Mouse (Mus musculus) right cerebral cortex, postnatal 25 days (tissue): ENCODE data around the gene Myo1d.

Experiments used
- DNase-seq: peaks from one replicate; pipeline ENCODE4 v3.0.0; 2022

The Myo1d gene

DNA sequence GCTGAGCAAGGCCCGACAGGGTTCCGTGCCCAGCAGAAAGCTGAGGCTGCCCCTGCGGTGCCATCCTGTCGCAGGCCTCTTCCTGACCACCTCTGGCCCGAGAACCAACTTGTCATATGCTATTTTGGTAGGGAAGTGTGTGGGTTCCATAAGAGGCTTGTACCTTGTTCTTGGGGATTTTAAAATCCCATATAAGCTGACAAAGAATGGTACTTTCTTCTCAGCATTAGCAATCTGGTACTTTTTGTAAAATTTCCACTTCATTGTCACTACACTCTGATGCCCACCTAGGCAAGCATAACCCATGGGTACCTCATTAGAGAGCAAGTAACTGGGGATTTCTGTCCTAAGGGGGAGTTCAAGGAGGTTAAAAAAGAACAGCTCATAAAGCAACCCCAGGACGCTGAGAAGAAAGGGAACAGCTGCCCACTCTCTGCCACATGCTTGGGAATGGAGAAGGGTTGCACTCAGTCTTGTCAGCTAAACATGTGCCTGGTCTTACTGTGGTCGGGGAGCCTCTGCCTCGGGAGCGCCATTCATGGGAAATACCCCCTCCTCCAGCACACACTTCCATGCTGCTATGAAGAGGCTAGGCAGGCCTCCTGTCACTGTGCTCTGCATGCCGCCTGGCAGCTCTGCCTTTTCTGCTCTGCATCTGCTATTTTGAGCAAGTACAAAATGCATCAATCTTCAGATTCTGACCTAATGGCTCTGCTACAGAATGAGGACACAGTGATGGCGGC is 281.3 kb downstream of the Myo1d start:
- DNase-seq, result no peak

DNA sequence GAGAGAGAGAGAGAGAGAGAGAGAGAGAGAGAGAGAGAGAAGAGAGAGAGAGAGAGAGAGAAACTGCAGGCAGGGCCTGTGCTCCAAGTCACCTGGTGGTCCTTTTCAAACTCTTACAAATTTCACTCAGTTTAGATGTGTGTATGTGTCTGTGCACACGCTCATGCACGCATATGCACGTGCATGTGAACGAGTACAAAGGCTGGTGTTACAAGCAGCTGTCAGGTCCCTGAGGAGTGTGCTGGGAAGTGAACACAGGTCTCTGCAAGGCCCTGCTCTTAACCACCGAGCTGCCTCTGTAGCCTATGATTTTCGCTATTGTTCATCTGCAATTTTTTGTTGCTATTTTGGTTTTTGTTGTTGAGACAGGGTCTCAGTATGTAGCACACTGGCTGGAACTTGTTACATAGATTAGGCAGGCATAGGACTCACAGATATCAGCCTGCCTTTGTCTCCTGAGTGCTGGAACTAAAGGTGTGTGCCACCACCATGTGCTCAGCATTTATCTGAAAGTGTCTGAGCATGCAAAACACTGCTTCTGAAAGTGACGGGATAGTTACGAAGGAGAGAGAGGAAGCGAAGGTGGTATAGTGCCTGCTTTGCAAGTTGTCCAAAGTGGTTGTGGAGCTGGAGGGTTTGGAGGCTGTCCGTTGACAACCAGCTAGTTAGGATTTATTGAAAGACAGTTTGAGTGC is 282.5 kb downstream of the Myo1d start:
- no peak for DNase-seq

DNA sequence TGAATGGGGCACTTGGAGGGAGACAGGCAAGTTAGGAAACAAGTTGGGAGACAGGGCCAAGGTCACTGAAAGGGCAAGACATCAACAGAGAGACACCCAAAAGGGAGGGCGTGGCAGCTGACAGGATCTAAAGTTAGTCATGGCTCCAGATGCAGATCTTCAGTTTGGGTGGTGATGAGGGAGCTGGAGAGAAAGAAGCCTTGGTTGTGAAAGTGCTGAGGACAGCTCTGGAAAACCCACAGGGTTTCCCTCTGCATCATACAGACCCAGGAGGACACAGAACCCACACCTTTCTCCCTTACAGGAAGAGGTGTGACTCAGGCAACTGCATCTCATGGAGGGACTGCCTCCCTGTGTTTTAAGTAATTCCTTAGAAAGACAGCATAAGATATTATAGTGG is 283.2 kb downstream of the Myo1d start:
- peak; percentile 4 for DNase-seq

DNA sequence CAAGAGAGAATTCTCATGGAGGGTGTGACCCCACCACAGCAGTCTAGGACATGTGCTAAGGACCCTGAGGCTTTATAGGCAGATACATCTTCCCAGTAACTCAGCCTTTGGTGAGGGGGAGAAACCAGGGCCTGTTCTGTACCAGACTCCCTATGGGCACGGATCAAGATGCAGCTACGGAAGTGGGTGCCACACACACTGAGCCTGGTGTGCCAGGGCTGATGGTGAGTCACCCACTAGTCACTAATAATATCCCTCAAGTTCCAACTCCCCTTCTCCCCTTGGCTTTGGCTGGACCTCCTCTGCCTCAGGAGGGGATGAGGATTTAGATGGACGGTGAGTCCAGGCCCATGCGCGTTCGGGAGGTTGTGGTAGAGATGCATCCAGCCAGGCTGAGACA is 283.9 kb downstream of the Myo1d start:
- DNase-seq, result peak; percentile 10

DNA sequence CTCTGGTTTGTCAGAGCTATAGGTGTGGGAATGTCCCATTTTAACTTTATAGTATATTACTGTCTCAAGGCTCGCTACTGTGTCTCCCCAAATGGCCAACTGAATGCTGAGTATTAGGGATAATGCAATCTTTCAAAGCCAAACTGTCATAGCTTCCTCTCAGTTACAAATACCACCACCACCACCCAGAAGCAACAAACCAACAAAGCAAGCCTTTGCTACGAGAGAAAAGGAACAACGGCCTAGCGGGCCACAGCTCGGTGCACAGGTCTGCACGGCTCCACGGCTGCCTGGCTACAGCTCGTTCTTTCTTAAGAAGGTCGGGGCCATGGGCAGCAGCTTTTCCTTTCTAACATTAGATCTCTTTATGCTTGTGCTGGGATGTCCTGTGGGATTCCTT is 285.0 kb downstream of the Myo1d start:
- no peak for DNase-seq

DNA sequence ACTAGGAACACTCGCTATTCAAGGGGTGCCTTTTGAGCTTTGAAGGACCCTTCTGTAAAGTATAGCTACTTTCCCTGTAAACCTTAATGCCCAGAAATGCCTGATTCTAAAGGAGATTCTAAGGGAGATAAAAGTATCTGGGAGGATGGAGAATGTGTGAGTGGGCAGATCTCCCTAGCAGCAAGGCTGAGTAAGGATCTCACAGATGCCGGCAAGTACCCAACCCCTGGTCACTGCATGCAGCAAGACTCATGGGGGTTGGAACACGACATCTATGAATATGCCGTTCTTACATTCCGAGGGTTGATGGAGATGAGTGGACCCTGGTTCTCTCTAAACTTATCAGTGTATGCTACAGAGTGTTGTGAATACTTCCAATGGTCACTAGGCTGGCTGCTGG is 286.6 kb downstream of the Myo1d start:
- DNase-seq, result no peak

DNA sequence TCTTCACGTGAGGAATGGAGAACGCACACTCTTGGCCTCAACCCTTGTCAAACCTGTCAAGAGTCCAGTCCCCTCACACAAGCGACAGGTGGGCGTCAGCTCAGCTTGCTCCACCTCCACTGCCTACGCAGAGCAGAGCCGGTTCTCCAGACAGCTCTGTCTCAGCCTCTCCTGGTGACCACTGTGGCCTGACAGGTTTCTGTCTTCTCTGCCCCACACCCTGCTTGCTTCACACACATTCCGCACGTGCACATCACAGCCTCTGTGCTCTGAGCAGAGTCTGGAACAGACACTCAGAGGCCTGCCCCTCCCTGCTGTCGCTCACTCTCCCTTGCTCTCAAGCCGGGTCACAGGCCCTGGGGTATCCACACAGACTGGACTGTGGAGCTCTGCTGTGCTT is 289.0 kb downstream of the Myo1d start:
- DNase-seq, result no peak

DNA sequence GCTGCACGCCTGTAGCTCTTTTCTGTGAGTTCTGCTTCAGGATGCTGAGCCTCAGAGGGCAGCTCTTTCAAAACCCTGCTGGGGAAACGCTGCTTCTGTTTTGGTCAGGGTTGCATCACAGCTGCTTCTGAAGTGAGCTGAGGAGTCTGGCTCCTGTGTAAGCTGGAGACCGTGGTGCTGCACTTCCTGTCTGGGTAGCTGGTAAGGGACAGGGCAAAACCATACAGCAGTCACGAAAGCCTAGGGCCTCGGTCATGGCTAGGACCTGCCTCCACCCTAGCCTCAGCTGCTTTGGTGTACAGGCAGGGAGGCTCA is 290.0 kb downstream of the Myo1d start:
- no peak for DNase-seq

DNA sequence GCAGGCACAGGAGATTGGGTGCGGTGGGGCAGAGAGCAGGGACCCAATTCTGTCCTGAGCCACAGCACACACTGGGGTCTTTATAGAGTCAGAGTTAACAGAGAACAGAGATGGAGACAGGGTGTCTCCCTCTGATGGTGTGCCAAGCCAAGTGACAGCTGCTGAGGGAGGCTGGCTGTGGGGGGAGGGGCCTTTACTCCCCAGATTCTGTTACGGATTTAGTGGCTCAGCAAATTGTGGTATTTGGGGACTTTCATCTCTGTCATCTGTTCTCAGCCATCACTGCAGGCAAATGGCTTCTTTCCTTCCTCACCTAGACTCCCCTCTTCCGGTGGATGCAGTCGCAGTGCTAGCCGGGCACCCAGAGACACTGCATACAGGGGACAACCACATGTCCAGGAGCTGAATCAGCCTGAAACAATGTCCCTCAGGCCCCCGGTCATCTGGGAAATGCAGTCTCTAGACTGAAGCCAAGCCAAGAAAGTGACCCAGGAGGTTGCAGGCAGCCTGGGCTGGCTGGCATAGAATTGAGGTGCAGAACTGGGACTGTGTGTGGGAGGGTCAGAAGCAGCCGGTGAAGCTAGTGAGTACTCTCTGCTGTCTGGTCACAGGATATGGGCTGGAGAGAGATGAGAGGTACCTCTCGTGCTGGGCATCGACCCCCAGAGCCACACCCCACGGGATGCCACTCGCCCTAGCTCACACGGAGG is 290.5 kb downstream of the Myo1d start:
- DNase-seq, result peak; percentile 52

DNA sequence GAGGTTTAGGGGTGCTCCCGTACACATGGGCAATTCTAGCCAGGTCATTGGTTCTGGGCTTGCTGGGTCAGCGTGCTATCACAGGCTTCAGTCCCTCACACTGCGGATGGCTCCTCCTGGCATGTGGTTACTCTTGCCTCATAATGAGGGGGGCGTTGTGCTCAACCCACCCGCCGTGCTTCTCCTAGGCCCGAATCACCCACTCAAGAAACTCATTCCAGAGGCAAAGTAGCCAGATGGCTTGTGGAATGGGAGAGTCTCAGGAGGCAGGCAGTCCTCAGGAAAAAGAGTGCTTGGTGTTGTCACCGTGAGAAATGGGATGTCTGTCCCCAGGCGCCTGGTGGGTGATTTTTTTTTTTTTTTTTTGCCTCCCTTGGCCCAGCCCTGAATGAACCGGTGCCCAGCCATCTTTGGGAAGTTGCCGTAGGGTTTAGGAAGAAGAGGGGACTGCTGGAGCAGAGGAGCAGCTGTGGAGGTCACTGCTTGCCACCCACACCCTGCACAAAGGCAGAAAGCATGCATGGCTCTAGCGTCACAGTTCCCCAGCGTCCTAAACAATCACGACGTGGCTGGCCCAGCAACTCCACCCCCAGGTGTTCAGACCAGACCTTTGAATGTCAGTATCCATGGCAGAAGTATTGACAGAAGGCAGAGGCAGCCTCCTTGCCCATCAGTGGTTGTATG is 291.8 kb downstream of the Myo1d start:
- peak; percentile 57 for DNase-seq

DNA sequence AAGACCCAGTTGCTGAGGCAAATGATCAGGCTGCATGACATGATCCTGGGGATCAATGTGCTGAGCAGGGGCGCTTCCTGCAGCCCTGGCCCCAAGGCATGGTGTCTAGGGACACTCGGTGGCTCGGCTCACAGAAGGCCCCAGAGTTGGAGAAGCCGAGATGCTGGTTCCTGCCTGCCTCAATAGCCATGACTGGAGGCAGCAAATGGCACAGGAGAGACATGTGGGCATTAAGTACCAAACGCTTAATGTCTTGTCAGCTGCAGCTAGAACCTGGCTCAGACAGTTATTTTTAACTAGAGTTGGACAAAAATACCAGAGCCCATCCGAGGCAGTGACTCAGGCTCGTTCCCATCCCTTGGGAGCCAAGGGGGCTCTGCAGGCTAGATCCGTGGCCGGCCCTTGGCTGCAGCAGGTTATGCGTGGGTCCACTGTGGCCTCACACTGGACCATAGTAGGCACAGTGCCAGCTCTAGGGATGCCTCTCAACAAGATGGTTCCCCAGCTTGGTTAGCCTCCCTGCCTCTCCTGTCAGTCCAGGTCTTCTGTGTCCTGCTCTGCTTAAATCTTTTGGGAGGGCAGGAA is 294.1 kb downstream of the Myo1d start:
- peak; percentile 42 for DNase-seq

DNA sequence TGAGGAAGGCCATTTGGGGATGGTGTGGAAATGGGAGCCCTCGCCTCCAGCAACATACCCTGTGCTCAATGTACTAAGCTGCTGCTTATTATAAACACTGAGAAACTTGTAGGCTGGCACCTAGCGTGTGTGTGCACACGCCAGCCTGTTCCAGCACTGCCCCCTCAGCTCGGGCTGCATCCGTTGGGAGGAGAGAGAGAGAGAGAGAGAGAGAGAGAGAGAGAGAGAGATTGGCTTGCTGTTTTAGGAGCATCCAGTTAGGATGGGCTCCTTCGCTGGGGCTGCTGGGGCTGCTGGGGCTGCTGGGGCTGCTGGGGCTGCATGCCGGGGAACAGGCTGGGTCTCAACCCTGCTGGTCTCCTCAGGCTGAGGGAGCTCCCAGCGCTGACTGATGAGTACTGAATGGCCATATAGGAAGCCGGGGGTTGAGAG is 294.7 kb downstream of the Myo1d start:
- peak; percentile 67 for DNase-seq

DNA sequence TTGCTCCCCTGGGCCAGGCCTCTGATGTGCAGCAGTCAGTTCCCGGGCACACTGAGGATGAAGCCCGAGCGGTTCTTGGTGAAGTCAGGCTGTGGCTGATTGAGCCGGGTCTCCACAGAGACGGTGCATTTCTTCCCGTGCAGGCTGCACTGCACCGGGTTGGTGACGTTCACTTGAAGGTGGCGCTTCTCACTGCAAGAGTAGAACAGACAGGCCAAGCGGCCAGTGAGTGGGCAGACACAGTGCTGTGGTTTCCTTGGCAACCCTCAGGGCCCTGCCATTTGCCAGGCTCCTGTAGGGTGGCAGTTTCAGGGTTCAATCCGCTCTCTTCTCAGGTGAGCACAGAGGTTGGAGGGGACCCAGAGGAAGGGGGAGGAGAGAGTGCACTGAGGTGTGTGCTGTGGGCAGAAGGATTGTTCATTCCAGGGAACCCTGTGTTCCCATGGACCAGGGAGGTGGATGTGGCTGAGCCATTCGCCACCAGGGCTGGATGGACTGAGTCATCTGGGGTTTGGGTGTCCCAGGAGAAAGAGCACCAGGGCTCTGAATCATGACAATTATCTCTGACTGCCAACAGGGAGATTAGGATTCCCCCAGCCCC is 295.5 kb downstream of the Myo1d start:
- DNase-seq, result peak; percentile 87

DNA sequence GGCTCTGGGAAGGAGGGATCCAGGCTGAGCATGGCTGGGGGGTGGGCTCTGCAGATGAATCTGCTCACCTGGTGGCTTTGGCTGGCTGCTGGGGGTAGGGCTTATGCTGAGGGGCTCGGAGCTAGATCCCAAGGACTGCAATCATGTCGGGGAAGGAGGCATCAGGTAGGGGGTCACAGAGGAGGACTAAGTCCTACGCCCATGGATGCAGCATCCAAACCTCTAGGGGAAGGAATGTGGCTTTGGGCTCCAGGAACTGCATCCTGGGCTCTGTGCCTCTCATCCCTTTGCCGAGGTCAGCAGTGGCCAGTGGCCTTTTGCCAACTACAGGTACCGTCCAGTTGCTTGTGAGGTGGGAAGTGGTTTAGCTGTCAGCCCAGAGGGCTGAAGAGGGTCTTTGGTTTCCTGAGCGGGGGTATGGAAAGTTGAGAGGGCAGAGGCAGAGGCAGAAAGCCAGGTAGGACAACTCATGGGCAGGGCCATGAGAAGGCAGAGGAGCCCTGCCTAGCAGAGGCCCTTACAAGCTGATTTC is 296.2 kb downstream of the Myo1d start:
- DNase-seq, result no peak

DNA sequence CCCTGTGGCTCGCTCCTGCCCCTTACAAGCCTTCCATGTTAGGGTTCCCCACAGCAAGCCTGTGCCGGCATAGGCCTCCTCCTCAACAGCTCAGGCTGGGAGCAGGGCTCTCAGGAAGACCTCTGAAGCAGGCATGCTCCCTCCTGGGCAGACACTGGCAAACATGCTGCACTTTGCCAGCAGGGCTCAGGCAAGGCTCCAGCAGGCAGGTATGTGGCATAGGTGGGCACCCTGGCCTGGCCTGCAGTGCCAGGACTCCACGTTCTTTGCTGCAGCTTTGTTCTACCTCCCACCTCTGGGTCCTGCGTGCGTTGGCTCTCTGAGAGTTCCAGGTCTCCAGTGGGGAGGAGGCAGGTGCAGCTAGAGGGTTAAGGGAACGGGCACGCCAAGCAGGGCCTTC is 296.9 kb downstream of the Myo1d start:
- DNase-seq, result peak; percentile 49

DNA sequence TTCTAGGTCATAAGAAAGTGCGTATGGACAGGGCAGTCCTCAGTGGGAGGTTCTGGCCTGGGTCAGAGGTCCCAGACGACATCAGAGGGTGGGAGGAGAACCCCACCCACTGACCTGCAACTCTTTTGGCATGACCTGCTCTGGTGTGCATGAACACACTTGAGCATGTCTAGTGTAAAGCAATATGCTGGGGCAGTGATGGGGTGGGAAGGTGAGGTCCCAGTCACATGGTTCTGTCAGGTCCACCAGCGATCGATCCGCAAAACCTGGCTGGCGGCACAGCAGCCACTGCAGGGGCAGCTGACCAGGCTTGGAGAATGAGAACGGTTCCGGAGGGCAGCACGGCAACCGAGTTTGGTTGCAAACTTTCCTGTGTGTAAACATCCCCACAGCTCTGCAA is 297.5 kb downstream of the Myo1d start:
- DNase-seq, result no peak

DNA sequence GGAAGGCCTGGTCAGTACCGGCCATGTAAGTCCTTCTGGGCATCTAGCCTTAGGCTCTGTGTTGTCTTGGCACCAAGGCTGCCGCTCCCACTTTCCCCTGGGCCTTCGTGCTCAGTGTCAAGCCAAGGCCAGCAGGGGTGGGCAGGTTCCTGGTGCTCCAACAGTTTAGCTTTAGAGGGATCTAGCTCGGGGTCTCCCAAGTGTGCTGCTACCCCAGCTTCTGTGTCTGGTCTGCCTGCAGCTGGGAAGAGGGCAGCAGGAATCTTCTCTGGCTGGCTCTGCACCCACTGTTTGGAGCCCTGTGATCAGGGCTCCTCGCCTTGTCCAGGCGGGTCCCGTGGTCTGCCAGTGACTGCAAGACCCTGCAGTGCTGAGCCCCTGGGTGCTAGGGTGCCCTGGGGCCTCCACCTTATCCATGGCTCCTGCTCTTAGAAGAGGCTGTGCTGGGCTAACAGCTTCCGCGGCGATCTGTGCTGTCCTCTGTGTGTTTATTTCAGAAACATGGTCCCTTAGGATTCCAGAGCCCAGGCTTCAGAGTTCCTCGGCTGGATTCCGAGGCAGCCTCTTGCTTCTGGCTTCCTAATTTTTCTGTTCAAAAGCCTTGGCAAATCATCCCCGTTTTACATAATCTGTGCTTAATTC is 298.3 kb downstream of the Myo1d start:
- DNase-seq, result peak; percentile 44

DNA sequence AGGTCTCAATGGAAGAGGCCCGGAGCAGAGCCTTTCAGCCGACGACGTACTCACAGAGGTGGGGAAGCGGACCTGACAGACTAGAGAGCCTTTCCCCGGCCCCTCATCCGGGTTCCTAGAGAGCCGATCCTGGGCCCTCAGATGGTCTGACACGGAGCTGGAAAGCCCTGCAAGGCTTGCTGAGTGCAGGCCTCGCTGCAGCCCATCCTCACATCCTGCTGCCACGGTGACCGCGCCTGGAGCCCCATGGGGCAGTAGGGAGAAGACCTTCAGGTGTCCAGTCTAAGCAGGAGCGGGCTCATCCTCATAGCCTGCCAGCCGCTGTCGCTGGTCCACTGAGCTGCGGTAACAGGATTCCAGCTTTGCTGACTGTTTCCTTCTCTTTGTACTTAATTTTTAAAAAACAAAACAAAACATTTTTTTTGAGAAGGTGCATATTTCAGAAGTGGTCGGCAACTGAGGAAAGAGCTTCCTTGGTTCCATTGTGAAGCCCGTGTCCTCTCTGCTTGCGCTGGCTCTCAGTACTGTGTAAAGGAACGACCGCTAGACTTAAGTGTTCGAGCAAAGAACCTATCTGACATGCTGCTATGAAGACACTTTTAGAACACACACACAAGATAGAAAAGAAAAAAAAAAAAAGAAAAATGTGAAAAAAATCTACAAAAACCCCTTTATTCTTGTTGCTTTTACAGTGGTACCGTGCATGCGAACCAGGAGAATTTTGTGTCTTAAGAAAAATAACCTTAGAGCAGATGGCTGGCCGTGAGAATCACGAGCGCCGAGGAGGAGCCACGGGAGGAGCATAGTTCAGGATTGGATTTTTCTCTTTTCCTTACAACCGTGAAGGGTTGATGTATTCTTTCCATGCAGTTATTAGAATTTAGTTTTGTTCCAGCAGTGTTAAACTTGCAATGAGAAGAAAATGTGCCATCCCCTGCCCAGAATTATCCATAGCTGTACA is 299.6 kb downstream of the Myo1d start:
- DNase-seq, result peak; percentile 45

DNA sequence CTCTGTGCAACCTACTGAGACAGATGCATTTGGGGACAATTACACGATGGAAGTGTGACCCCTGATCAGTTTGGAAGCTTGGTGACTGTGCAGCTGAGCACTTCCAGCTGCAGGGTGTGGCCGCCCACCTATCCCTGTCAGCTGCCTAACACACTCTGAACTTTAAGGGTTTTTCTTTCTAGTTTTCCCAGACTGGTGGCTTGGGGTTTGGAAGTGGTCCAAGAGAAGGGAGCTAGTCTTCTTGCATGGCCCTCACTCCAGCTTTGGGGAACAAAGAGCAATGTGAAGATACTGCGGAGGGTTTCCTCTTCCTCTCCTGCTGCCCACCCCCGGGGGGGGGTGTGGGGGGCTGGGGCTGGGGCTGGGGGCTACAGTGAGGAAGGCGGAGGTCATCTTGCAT is 300.4 kb downstream of the Myo1d start:
- peak; percentile 45 for DNase-seq

DNA sequence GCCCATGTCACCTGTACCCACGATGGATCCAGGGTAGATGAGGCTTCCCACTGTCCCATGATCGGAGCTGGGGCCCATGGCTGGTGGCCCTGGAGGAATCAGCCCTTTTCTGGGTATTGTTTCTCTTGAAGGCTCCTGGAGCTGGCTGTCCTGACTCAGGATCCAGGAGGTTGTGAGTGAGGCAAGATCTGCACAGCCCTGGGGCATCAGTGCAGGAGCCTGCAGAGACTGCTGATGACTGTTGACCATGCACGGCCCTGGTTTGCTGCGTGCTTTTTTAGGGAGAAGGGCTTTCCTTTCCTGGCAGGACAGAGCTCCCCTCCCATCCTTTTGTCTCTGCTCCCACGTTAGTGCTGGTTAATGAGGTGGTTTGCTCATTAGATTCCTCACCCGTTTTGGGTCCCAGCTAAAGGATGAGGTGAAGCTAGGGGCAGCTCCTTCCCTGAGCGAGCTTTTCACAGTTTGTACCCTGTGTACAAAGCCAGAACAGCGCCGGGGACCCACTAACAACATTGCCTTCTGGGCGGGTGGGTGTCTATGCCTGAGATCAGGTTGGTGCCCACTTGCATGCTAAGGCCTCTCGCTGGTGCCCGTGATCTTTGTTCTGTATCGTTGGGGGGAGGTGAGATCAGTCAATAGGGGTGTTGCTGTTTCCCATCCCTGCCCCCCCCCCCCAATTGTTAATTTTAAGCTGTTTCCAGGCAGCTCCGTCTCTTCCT is 301.0 kb downstream of the Myo1d start:
- peak; percentile 17 for DNase-seq
